In genomic region chr7:88954978-88955377, GRCm38 (mm10) we compare ENCODE assay signal across 31 mouse cellular contexts.
DNase-seq lines count a peak whose midpoint lies in the region; ATAC-seq and TF ChIP-seq lines count a peak whose summit lies in the region.
"Had no signal": no experiment of that assay in that cellular context is flagged by ENCODE, and none has a peak within 500 bp of the region (broad histone marks: within the 10 kb centered on the region; RNA-seq: fewer than 3 reads in every experiment).

No protein-coding gene starts in this region.

- no peak overlapping the region for H3K27ac ChIP-seq in gastrocnemius, adult 2 months
- H3K27ac ChIP-seq: embryonic facial prominence, embryonic 10.5 days; embryonic facial prominence, embryonic 15.5 days; forebrain, embryonic 13.5 days; heart, embryonic 10.5 days; heart, embryonic 15.5 days; hindbrain, embryonic 12.5 days; hindbrain, postnatal 0 days; intestine, embryonic 15.5 days; kidney, postnatal 0 days; liver, embryonic 12.5 days; midbrain, embryonic 13.5 days had no signal

- H3K4me3 ChIP-seq in gastrocnemius, adult 2 months: no peak overlapping the region
- H3K4me3 ChIP-seq: embryonic facial prominence, embryonic 10.5 days; embryonic facial prominence, embryonic 15.5 days; forebrain, embryonic 13.5 days; heart, embryonic 10.5 days; heart, embryonic 15.5 days; hindbrain, embryonic 12.5 days; intestine, embryonic 15.5 days; liver, embryonic 12.5 days; megakaryocyte, embryonic 14.5 days; midbrain, embryonic 13.5 days had no signal

- intact Hi-C loops in left cerebral cortex, postnatal 4 days (cut with DNase I): no loop called here
- intact Hi-C loops in left cerebral cortex, postnatal 25 days (cut with DNase I): no loop called here
- intact Hi-C loops in gastrocnemius, adult 2 months (cut with DNase I): no loop called here

- TF ChIP-seq CTCF in gastrocnemius, adult 2 months (IDR thresholded peaks at IDR 0.05): no peak

- no peak for DNase-seq in frontal cortex, postnatal 10 days (ENCODE audit: low spot score in 2 of 2)
- DNase-seq in left cerebral cortex, adult 18-20 months (ENCODE audit: low spot score in 2 of 2): peak; percentile 6 to 23
- DNase-seq in left cerebral cortex, postnatal 4 days: no peak
- DNase-seq in left cerebral cortex, postnatal 25 days (ENCODE audit: low spot score in 2 of 2): peak; percentile 17 to 78
- DNase-seq in gastrocnemius, adult 2 months: no peak
- no peak for DNase-seq in neural tube, embryonic 10.5 days (ENCODE audit: extremely low spot score, low spot score)
- DNase-seq: adrenal gland, adult 2 months; adrenal gland, postnatal 36 days; cerebellum, adult 8-10 months; cerebellum, postnatal 25 days; gastrocnemius, postnatal 25 days; heart, adult 11 months; kidney, adult 8-10 months; kidney, postnatal 4 days; liver, postnatal 0 days; lung, postnatal 4 days; thymus, postnatal 14 days had no signal

- ATAC-seq in frontal cortex, adult (ENCODE audit: low TSS enrichment): peak; percentile 79
- ATAC-seq: activated CD4-positive, CD25-positive, alpha-beta regulatory T cell, adult 4 months; forebrain, embryonic 13.5 days; hindbrain, postnatal 0 days; intestine, embryonic 15.5 days; liver, embryonic 12.5 days; liver, postnatal 0 days; midbrain, embryonic 13.5 days had no signal

Comparison
In these comparisons a context has a peak if more than half of its experiments do, and no peak if none do; other contexts are left out.
1. DNase-seq: peak in left cerebral cortex, adult 18-20 months (2 of 2) and left cerebral cortex, postnatal 25 days (2 of 2); none in frontal cortex, postnatal 10 days (0 of 2), left cerebral cortex, postnatal 4 days (single experiment), gastrocnemius, adult 2 months (single experiment) and neural tube, embryonic 10.5 days (single experiment).